Mouse (Mus musculus) NIH3T3 (cell line): ENCODE results near the gene Rftn1.
"Not testable (repeated sequence)": the region's sequence is repeated elsewhere in the genome, so short reads cannot be mapped to it uniquely, and the experiment has no call there.

Experiments
- DNase-seq: peaks from one replicate; pipeline ENCODE4 v3.0.0-alpha.2; 2012; ENCODE audit warnings: low read depth

Rftn1 gene

DNA sequence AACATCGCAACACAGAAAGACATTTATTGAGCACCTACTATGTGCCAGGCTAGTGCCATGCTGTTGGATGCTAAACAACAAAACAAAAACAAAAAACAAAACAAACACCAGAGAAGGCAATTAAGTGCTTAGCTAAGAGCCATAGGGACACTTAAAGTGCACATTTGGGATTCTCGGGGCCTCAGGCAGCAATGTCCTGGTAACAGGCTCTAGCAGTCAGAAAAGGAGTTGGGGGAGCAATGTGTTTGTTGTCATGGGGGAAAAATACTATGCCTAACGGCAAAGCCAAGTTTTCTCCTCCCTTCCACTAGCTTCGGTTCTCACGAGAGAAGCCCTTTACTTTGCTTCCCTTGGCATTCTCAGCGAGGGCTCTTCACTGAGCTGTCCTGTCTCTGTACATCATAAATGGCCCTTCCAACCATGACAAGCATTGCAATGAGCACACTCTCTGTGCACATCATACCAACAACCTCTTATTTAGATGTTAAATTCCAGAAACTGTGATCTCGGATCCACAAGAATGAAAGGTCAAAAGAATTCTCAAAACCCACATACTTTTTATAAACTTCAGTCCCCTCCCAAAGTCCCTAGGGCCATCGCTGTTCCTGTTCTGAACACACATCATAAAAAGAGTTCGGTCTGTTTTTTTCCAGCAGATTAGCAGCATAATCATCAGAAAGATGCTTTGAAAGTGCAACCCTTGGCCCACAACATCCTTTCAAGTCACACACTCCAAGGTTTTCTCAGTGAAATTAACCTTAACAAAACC is 63.2 kb downstream of the Rftn1 start:
- DNase-seq, result no peak

DNA sequence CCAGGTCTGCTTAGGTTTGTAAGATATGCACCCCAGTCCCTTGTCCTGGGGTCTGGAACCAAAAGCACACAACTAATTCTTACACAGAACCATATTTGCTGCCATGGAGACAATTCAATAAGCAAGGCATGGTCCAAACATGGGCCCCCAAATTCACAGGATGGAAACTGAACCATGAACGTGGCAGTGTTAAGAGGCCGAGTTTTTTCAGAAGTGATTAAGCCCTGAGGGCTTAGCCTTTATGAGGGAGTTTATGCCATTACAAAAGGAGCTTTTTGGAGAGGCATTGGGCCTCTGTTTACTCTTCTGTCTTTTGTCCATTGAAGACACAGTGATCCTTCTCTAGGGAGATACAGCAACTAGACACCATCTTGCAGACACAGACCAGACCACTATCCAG is 63.9 kb downstream of the Rftn1 start:
- DNase-seq, result no peak

DNA sequence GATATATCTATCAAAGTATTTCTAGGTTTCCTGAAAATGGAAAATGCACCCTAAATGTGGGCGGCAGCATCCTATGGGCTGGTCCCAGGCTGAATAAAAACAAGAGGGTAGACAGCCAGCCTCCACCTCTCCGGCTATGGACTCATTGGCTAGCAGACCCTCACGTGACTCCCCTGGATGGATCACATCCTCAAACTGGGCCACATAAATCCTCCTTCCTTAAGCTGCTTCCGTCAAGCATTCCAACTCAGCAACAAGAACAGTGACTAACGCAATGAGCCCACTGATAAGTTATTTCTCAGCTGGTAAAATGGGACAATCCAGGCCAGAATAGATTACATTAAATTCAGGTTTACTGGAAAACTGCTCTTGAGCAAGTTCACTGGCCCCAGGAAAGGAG is 64.6 kb downstream of the Rftn1 start:
- DNase-seq, result no peak

GRCm38 (mm10) chr17:50125245-50125798 is 65.2 kb downstream of the Rftn1 start:
- no peak for DNase-seq

DNA sequence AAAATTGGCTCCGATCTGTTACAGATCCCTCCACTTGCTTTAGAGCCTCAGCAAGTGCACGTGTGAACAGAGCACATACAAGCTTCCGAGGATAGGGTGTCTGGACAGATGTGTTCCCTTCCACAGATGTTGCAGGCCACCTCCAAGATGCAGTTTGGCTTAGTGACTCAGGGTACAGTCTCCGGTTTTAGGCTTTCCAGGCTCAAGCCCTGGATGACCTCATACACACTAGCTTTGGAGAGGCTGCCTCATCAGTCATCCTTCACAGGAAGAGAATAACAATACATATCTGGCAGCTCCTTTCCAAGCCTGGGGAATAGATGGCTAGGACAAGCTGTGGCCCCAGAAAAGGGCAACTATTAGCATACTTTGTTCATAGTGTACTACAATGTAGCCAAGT is 65.8 kb downstream of the Rftn1 start:
- DNase-seq, result no peak

GRCm38 (mm10) chr17:50122555-50122954 is 67.9 kb downstream of the Rftn1 start:
- DNase-seq, result no peak

DNA sequence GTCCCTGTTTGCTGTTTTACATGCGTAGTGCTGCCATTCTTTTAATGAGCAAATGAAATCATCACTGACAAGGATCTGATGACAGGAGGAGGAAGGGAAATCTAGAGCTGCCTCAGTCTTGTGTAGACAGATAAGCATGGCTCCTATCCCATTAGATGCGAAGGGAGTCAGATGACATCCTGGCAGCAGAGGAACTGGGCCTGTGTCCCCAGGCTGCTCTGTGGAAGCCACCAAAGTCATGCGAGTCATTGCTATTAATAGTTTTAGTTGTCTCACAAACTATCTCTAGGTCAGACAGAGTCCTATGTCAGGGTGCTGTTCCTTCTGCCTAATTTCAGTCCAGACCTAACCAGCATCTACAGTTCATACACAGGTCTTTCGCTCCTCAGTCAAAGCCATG is 70.4 kb downstream of the Rftn1 start:
- no peak for DNase-seq

GRCm38 (mm10) chr17:50117461-50117860 is 73.0 kb downstream of the Rftn1 start:
- DNase-seq, result no peak

DNA sequence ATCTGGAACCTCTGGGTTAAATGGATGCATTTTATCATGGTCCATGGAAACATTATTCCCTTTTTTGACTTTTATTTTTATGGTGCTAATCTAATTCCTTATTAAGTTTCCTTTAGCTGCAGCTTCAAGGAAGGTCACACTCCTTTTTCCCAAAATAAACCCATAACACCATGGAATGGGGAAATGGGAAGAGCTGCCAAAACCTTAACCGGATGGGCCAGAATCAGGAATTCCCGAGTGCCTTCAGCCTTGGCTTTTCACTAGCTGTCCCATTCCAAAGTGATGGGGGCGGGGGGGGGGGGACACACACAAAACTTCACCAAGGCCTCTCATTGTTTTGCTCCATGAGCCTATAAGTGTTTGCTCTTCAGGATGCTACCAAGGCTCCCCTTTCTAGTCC is 73.5 kb downstream of the Rftn1 start:
- no peak for DNase-seq

- DNase-seq, result not testable (repeated sequence)
These were observed 74.1 kb downstream of the Rftn1 start for GRCm38 (mm10) chr17:50116401-50116800.

GRCm38 (mm10) chr17:50115716-50116115 is 74.8 kb downstream of the Rftn1 start:
- DNase-seq, result not testable (repeated sequence)

DNA sequence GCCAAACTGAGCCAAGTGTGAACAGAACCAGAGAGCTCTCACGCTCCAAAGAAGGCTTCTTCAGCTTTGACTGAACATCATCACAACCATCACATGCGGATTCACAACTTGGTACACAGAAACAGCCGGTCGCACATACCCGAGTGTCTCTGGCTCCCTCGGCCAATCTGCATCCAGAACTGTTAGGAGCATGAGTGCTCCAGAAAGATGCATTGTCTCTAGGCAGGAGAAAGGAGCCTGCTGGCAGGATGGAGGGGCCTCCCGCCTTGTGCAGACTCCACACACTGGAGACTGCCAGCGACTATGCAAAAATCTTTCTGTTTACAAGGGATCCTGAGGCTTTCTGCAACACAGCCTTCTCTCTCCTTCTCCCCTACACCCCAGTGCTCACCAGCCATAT is 75.8 kb downstream of the Rftn1 start:
- DNase-seq, result no peak

DNA sequence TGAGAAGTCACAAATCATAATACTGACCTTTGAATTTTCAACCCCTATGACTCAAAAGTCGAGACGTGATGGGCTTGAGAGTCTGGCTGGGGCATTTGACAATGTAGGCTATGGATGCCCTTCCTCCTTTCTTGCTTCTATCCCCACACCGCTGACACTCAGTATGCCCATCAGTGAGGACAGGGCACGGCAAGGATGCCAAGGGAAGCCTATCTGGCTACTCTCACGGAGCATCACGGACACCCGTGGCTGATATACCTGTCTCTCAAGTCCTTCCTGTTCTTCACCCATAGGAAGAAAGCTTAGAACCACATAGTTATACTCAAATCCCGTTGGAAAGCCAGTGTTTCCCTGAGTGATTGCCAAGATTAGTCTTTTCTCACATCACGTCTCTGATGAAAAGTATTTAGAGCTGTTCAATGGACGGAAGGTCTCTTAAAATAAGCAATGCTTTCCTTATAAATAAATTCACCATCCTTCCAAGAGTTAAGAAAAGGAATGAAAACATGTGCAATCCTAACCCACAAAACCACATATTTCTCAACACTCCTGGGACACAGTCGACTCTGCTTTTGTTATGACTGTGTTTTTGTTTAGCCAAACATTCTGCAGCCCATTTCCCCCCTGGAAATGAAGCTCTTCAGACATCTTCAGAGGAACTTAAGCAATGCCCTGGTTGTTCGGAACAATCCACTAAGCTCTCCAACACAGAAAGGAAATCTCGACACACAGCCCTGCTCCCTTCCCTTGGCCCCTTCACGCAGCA is 79.6 kb downstream of the Rftn1 start:
- DNase-seq, result peak; percentile 68

- no peak for DNase-seq
These were observed 83.7 kb downstream of the Rftn1 start for GRCm38 (mm10) chr17:50106811-50107210.

GRCm38 (mm10) chr17:50104131-50104530 is 86.3 kb downstream of the Rftn1 start:
- no peak for DNase-seq

- DNase-seq, result no peak
These were observed 89.1 kb downstream of the Rftn1 start for GRCm38 (mm10) chr17:50101416-50101815.

DNA sequence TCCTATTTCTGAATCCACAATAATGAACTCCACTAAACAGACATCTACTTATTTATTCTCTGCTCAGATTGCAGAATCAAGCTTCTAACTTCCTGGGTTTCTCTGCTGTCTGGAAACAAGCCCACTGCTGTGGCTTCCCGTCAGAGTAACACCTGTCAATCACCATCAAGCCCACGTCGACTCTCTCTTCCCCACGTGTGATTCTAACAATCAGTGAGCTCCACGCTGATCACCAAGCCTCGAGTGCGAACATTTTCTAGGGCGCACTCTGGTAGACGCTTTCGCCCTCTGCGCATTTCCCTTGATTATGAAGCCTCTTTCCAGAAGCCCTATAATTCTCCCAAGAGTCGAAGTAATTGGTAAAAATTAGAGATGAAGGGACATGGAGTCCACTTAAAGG is 90.4 kb downstream of the Rftn1 start:
- DNase-seq, result no peak

DNA sequence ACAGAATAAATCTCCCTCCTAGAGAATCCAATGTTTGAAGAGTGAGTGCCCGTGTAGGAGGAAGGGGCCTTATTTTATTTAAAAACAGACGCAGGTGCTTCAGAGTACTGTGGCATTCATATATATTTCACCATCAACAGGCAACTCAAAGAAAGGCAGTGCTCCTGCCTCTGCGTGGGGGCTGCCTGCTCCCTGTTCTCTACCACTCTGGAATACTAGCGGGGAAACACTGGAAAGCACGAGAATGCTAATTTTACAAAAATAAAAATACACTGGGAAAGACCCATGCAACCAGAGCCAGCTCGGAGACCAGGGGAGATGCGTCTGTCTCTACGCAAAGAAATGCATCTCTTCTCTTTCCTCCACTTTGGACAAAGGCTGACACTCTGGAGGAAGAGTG is 91.1 kb downstream of the Rftn1 start:
- DNase-seq, result no peak

- no peak for DNase-seq
These were observed 92.2 kb downstream of the Rftn1 start for GRCm38 (mm10) chr17:50098297-50098696.

DNA sequence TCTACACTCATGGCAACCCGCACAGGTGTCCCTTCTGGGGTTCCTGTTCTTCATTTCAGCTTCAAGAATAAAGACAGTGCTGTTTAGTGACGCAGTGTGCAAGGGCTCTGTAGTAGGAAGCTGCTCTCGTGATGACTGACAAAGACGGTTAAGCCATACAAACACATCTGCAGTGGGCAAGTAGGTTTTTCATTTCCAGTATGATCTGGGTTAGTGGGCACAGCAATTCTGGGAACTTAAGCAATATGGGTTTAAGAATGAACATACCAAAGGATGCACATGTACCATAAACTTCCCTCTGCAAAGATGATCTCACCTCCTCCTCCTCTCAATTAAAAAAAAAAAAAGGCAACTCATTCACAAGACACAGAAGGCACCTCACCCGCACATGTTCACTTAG is 92.6 kb downstream of the Rftn1 start:
- DNase-seq, result no peak

GRCm38 (mm10) chr17:50096305-50096704 is 94.2 kb downstream of the Rftn1 start:
- DNase-seq, result no peak

- DNase-seq, result no peak
These were observed 95.9 kb downstream of the Rftn1 start for GRCm38 (mm10) chr17:50094596-50094995.

DNA sequence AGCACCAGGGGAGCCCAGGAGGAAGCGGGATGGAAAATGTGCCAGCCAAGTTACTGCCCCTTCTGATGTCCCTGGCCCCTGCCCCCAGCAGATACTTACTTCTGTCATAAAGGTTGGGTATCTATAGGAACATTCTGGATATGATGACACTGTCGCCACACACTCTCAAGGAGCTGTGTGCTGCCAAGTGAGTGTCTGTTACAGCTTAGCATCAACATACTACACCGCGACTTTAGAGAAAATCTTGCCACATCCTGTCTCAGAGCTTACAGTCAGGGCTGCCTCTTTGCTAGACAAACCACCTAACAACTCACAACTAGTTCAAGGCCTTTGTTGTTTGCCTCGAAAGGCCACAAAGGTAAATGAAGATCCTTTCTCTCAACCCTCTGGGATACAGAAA is 96.4 kb downstream of the Rftn1 start:
- no peak for DNase-seq
